14 mouse cellular contexts compared by ENCODE assay signal in the genomic region with DNA sequence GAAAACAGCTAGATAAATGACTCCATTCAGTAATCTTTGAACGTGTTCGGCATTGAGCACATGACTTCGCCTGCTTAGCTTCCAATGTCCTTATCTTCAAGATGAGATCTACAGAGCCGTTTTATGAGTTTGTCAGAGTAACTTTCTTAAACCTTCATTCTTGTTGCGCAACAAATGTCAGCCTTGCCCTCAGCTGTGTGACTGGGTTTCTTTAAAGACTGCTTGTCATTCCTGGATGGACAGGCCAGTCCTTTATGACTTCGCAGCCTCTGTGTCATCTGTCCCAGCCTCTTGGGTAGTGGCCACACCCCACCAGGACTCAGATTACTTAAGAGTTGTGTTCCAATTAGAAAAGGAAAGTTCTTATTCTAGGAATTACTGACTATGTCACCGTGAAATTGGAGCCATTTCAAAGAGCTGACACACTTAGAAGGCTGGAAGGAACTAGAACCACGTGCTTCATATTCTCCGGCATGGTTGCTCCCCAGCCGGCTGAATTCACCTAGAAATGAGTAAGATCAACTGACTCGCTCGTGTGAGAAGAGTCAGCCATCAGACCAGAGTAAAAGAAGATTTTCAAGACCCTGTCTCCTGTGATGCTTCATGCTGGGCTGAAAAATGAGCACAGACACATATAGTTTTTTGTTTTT. TPM values are rescaled to one million over a fixed set of nuclear protein-coding genes. Genes with fewer than 3 reads are reported as not detected.
A peak's percentile ranks its signal among the peaks of the same experiment; 100 is the strongest.
DNase-seq lines count a peak whose midpoint lies in the region; ATAC-seq and TF ChIP-seq lines count a peak whose summit lies in the region.
"Had no signal": no experiment of that assay in that cellular context is flagged by ENCODE, and none has a peak within 500 bp of the region (broad histone marks: within the 10 kb centered on the region; RNA-seq: fewer than 3 reads in every experiment).

No protein-coding gene starts in this region.

- intact Hi-C loops in gastrocnemius, adult 2 months (cut with DNase I): no loop called here

- TF ChIP-seq EP300 in MEL (IDR thresholded peaks at IDR 0.05; ENCODE audit: low read depth in 1 of 2, low read length in 2 of 2): peak; percentile 47 to 66; a peak in 3 of 4 replicates

- H3K79me2 ChIP-seq in MEL (ENCODE audit: control insufficient read depth, insufficient read depth, low read length, poor library complexity): no peaks in the 10 kb centered on the region; the same call in 1 of the 2 replicates

- TF ChIP-seq POLR2A in MEL (IDR thresholded peaks at IDR 0.05; ENCODE audit: control insufficient read depth in 1 of 2, insufficient read depth in 1 of 2, low read depth in 1 of 2, low read length in 2 of 2, poor library complexity in 1 of 2): peak in 1 of 2 experiments; percentile 34; a peak in 1 of 4 replicates

- peak; percentile 90 for ATAC-seq in intestine, postnatal 0 days
- ATAC-seq in forebrain, embryonic 16.5 days: no peak
- ATAC-seq: inflammation-experienced regulatory T-cells, adult 6 months had no signal

- H3K36me3 ChIP-seq in MEL (ENCODE audit: control insufficient read depth in 1 of 2, insufficient read depth in 2 of 2, low read length in 2 of 2): peaks cover 0 to 49% of the 10 kb centered on the region in 2 experiments; a peak in 2 of 4 replicates
- H3K36me3 ChIP-seq in intestine, postnatal 0 days (ENCODE audit: control insufficient read depth, insufficient read depth): no peaks in the 10 kb centered on the region
- H3K36me3 ChIP-seq in forebrain, embryonic 16.5 days (ENCODE audit: control insufficient read depth, insufficient read depth): no peaks in the 10 kb centered on the region
- no peaks in the 10 kb centered on the region for H3K36me3 ChIP-seq in limb, embryonic 10.5 days
- H3K36me3 ChIP-seq: limb, embryonic 15.5 days; neural tube, embryonic 13.5 days had no signal

- no peaks in the 10 kb centered on the region for H3K9me3 ChIP-seq in MEL (replicated peaks; ENCODE audit: insufficient read depth, low read length)
- no peaks in the 10 kb centered on the region for H3K9me3 ChIP-seq in intestine, postnatal 0 days (ENCODE audit: control insufficient read depth)
- no peaks in the 10 kb centered on the region for H3K9me3 ChIP-seq in forebrain, embryonic 16.5 days (ENCODE audit: control insufficient read depth, low read length)
- no peaks in the 10 kb centered on the region for H3K9me3 ChIP-seq in limb, embryonic 10.5 days (replicated peaks)
- H3K9me3 ChIP-seq: limb, embryonic 15.5 days; neural tube, embryonic 13.5 days had no signal

- H3K4me3 ChIP-seq in gastrocnemius, adult 2 months: no peak overlapping the region
- peak overlapping the region in 1 of 2 experiments; percentile 15; a peak in 1 of 4 replicates for H3K4me3 ChIP-seq in MEL (ENCODE audit: control insufficient read depth in 1 of 2, insufficient read depth in 1 of 2, low read depth in 2 of 2, low read length in 2 of 2)
- no peak overlapping the region for H3K4me3 ChIP-seq in intestine, postnatal 0 days (ENCODE audit: low read depth, low read length)
- H3K4me3 ChIP-seq in forebrain, embryonic 16.5 days (replicated peaks; ENCODE audit: low read length): no peak overlapping the region
- no peak overlapping the region for H3K4me3 ChIP-seq in limb, embryonic 10.5 days
- H3K4me3 ChIP-seq: limb, embryonic 15.5 days; neural tube, embryonic 13.5 days had no signal

- no peak overlapping the region for H3K4me2 ChIP-seq in intestine, postnatal 0 days (replicated peaks; ENCODE audit: low read depth)
- no peak overlapping the region for H3K4me2 ChIP-seq in forebrain, embryonic 16.5 days (ENCODE audit: low read length)
- H3K4me2 ChIP-seq: limb, embryonic 15.5 days; neural tube, embryonic 13.5 days had no signal

- DNase-seq in gastrocnemius, adult 2 months: no peak
- no peak for DNase-seq in gastrocnemius, postnatal 25 days
- peak; percentile 66 for DNase-seq in 3134 (ENCODE audit: extremely low read depth, insufficient read length, low spot score)
- DNase-seq in MEL (ENCODE audit: low read depth, low spot score): peak; percentile 75
- no peak for DNase-seq in spleen, adult 12 weeks (ENCODE audit: low spot score)
- DNase-seq in limb, embryonic 10.5 days (ENCODE audit: low spot score): no peak
- DNase-seq: cerebellum, postnatal 36 days; heart, postnatal 10 days; layer of hippocampus, adult 9-11 months had no signal

- no peak for TF ChIP-seq RAD21 in MEL (IDR thresholded peaks at IDR 0.05; ENCODE audit: low read depth, low read length)

- H3K4me1 ChIP-seq in MEL (ENCODE audit: control insufficient read depth in 1 of 2, insufficient read depth in 2 of 2, low read length in 2 of 2): peaks cover 38 to 61% of the 10 kb centered on the region in 2 experiments
- H3K4me1 ChIP-seq in intestine, postnatal 0 days (replicated peaks; ENCODE audit: control insufficient read depth, insufficient read depth, low read length): 0 out of 2 replicates have a peak, but pooled peaks cover 7% of the 10 kb centered on the region
- H3K4me1 ChIP-seq in forebrain, embryonic 16.5 days (replicated peaks; ENCODE audit: control insufficient read depth, insufficient read depth, low read length): peaks cover 7% of the 10 kb centered on the region; the same call in 1 of the 2 replicates
- H3K4me1 ChIP-seq in limb, embryonic 10.5 days: peaks cover 8% of the 10 kb centered on the region

- peak overlapping the region; percentile 40; the same call in 1 of the 2 replicates for H3K27ac ChIP-seq in gastrocnemius, adult 2 months
- H3K27ac ChIP-seq in MEL (ENCODE audit: control insufficient read depth, low read depth, low read length): peak overlapping the region; percentile 95
- H3K27ac ChIP-seq in intestine, postnatal 0 days (ENCODE audit: low read depth, low read length): no peak overlapping the region
- H3K27ac ChIP-seq in forebrain, embryonic 16.5 days (ENCODE audit: low read length): no peak overlapping the region
- H3K27ac ChIP-seq in limb, embryonic 10.5 days: no peak overlapping the region
- H3K27ac ChIP-seq: limb, embryonic 15.5 days; neural tube, embryonic 13.5 days had no signal

- TF ChIP-seq CTCF in gastrocnemius, adult 2 months (IDR thresholded peaks at IDR 0.05): no peak
- TF ChIP-seq CTCF in MEL (IDR thresholded peaks at IDR 0.05 in 2 of 3, conservative IDR thresholded peaks at IDR 0.05 in 1 of 3; ENCODE audit: control insufficient read depth in 1 of 3, insufficient read depth in 1 of 3, low read depth in 2 of 3, low read length in 3 of 3, poor library complexity in 1 of 3, severe bottlenecking in 1 of 3): no peak
- no peak for TF ChIP-seq CTCF in intestine, postnatal 0 days (IDR thresholded peaks at IDR 0.05; ENCODE audit: low read depth)

- WGBS in intestine, postnatal 0 days: 40% methylated on average over 12 of the region's 12 CpGs
- 84% methylated on average over 12 of the region's 12 CpGs for WGBS in forebrain, embryonic 16.5 days
- WGBS in limb, embryonic 10.5 days: 82% methylated on average over 12 of the region's 12 CpGs

- H3K27me3 ChIP-seq in MEL (ENCODE audit: control insufficient read depth in 1 of 2, insufficient read depth in 2 of 2, low read length in 2 of 2): no peaks in the 10 kb centered on the region
- no peaks in the 10 kb centered on the region for H3K27me3 ChIP-seq in intestine, postnatal 0 days (replicated peaks; ENCODE audit: control insufficient read depth, insufficient read depth, low read length)
- no peaks in the 10 kb centered on the region for H3K27me3 ChIP-seq in forebrain, embryonic 16.5 days (replicated peaks; ENCODE audit: control insufficient read depth, insufficient read depth, low read length)
- 0 out of 2 replicates have a peak, but pooled peaks cover 11% of the 10 kb centered on the region for H3K27me3 ChIP-seq in limb, embryonic 10.5 days (ENCODE audit: low read depth, poor library complexity, severe bottlenecking)
- H3K27me3 ChIP-seq: limb, embryonic 15.5 days; neural tube, embryonic 13.5 days had no signal

- peak overlapping the region; percentile 70 for H3K9ac ChIP-seq in MEL (ENCODE audit: control insufficient read depth, low read depth, low read length, poor library complexity, severe bottlenecking)
- H3K9ac ChIP-seq in intestine, postnatal 0 days (ENCODE audit: low read depth, low read length): no peak overlapping the region
- no peak overlapping the region for H3K9ac ChIP-seq in forebrain, embryonic 16.5 days (replicated peaks; ENCODE audit: low read depth, low read length)
- H3K9ac ChIP-seq: limb, embryonic 15.5 days; neural tube, embryonic 13.5 days had no signal

TF ChIP-seq in MEL, 35 proteins besides CTCF, POLR2A, EP300 and RAD21 (continues in another document):
- TF ChIP-seq POLR2AphosphoS5 (IDR thresholded peaks at IDR 0.05; ENCODE audit: borderline replicate concordance, low read depth, low read length) (no peak), MXI1 (IDR thresholded peaks at IDR 0.05; ENCODE audit: low read depth, low read length) (peak; percentile 80), TAL1 (IDR thresholded peaks at IDR 0.05; ENCODE audit: low read length) (no peak), MYC (IDR thresholded peaks at IDR 0.05; ENCODE audit: low read depth, low read length) (peak; percentile 92), MAX (IDR thresholded peaks at IDR 0.05; ENCODE audit: low read length) (peak; percentile 95), MAFK (IDR thresholded peaks at IDR 0.05; ENCODE audit: borderline replicate concordance, low read depth, low read length) (no peak), POLR2AphosphoS2 (IDR thresholded peaks at IDR 0.05; ENCODE audit: low read length) (peak; percentile 30; the same call in 1 of the 2 replicates), USF2 (IDR thresholded peaks at IDR 0.05; ENCODE audit: borderline replicate concordance in 1 of 2, insufficient read depth in 1 of 2, low read depth in 1 of 2, low read length in 2 of 2) (0 out of 4 replicates have a peak, but pooled peaks of 1 of the 2 experiments have one; percentile 21), ELF1 (IDR thresholded peaks at IDR 0.05; ENCODE audit: low read depth, low read length) (no peak), BHLHE40 (IDR thresholded peaks at IDR 0.05; ENCODE audit: borderline replicate concordance, low read depth, low read length) (peak; percentile 80; the same call in 1 of the 2 replicates), ETS1 (IDR thresholded peaks at IDR 0.05; ENCODE audit: low read depth, low read length) (peak; percentile 83), MEF2A (IDR thresholded peaks at IDR 0.05; ENCODE audit: extremely low read depth, insufficient replicate concordance, low read depth, low read length, poor library complexity, severe bottlenecking) (no peak), SIN3A (IDR thresholded peaks at IDR 0.05; ENCODE audit: low read length) (peak; percentile 20; the same call in 1 of the 2 replicates)

RNA-seq across cellular contexts. Expression of a gene that starts 24.1 kb away (rescaled TPM):
- total RNA-seq in gastrocnemius, adult 2 months (2021): 10 to 100 TPM; 13.2 to 21.2 TPM
- 10 to 100 TPM; 18.5 to 20.8 TPM for total RNA-seq in gastrocnemius, postnatal 25 days (2021)
- total RNA-seq in MEL (2012; rRNA removed): 15.6 and 15.9 TPM in 2 replicates
- polyA plus RNA-seq in MEL (2012; ENCODE audit: insufficient read depth in 1 of 2, insufficient read length in 2 of 2, low read depth in 1 of 2, low replicate concordance in 2 of 2, missing spikeins in 1 of 2): 10 to 100 TPM in 1 of 2 experiments, not detected in 1; 44.3 TPM
- 62.0 and 64.2 TPM in 2 replicates for polyA plus RNA-seq in intestine, postnatal 0 days (2015; fragmentation: Nextera tagmentation; extraction: Ambion mirVana)
- 127 and 130 TPM in 2 replicates for polyA plus RNA-seq in forebrain, embryonic 16.5 days (2015; fragmentation: Nextera tagmentation; extraction: Ambion mirVana)
- 78.5 and 80.8 TPM in 2 replicates for polyA plus RNA-seq in limb, embryonic 10.5 days (2016; fragmentation: Nextera tagmentation; extraction: Ambion mirVana)

Comparison
In these comparisons a context has a peak if more than half of its experiments do, and no peak if none do; other contexts are left out.
1. DNase-seq: peak in 3134 (single experiment) and MEL (single experiment); none in gastrocnemius, adult 2 months (single experiment), gastrocnemius, postnatal 25 days (single experiment), spleen, adult 12 weeks (single experiment) and limb, embryonic 10.5 days (single experiment).
2. H3K27ac ChIP-seq: peak in gastrocnemius, adult 2 months (single experiment) and MEL (single experiment); none in intestine, postnatal 0 days (single experiment), forebrain, embryonic 16.5 days (single experiment) and limb, embryonic 10.5 days (single experiment).